Mouse (Mus musculus) embryonic fibroblast, embryonic 13.5 days (primary cell): ENCODE results near the gene Mpp1.

Experiments
- CTCF ChIP-seq: IDR thresholded peaks from 2 replicates; pipeline ENCODE4 v1.5.1; 2011; ENCODE audit warnings: mild to moderate bottlenecking, control low read depth, low read length, moderate library complexity, borderline replicate concordance; ENCODE audit not compliant: insufficient read depth
- POLR2A ChIP-seq: IDR thresholded peaks from 2 replicates; pipeline ENCODE4 v1.6.1; 2011; ENCODE audit warnings: low read depth, mild to moderate bottlenecking, control low read depth, low read length, moderate library complexity

DNA sequence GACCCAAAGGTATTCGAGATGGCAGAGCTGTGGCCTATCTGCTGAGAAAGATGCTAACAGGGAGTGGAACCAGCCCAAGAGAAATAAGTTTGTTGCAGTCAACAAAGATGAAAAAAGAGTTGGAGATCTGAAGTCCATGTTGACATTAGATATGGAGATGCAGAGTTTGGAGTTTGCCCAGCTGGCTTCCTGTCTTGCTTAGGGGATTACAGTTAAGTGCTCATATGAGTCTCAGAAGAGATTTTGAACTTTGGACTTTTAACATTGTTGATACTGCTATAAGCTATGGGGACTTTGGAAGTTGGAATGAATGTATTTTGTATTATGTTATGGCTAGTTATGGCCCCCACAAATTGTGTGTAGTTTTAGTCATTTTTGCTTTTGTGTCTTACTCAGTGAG lies 21.4 kb upstream of the Mpp1 start:
- TF ChIP-seq POLR2A = no peak
- no peak for TF ChIP-seq CTCF
